Mouse (Mus musculus) hindbrain, embryonic 13.5 days (tissue): ENCODE measurements at regions not wholly inside any gene's neighbourhood (a gene's known extent, or its start where the extent isn't known, plus 50 kb on each side); places are given as distances from the start of the nearest gene placed in this dataset.

Experiments
- ATAC-seq: fragments of 200-750 bp; cut with Nextera tagmentation; 2 replicates; pipeline ENCODE4 v1.8.0; 2017; ENCODE audit warnings: moderate TSS enrichment; ENCODE audit not compliant: low FRiP score
- H3K27ac ChIP-seq: fragments of 300-500 bp; sonication (generic); 2 replicates; pipeline ENCODE4 v1.5.1; 2015; ENCODE audit warnings: inconsistent platforms, mild to moderate bottlenecking, moderate library complexity
- H3K27me3 ChIP-seq: fragments of 300-500 bp; sonication (generic); 2 replicates; pipeline ENCODE4 v1.6.1; 2015; ENCODE audit warnings: mild to moderate bottlenecking, inconsistent platforms
- H3K36me3 ChIP-seq: fragments of 300-500 bp; sonication (generic); 2 replicates; pipeline ENCODE4 v1.6.1; 2015; ENCODE audit warnings: mild to moderate bottlenecking, inconsistent platforms
- H3K4me1 ChIP-seq: fragments of 300-500 bp; sonication (generic); replicated peaks from 2 replicates; pipeline ENCODE4 v1.6.1; 2015; ENCODE audit warnings: inconsistent platforms
- H3K4me2 ChIP-seq: fragments of 300-500 bp; sonication (generic); 2 replicates; pipeline ENCODE4 v1.6.1; 2015; ENCODE audit warnings: inconsistent platforms, mild to moderate bottlenecking, moderate library complexity
- H3K4me3 ChIP-seq: fragments of 300-500 bp; sonication (generic); 2 replicates; pipeline ENCODE4 v1.5.1; 2015; ENCODE audit warnings: mild to moderate bottlenecking, inconsistent platforms
- H3K9ac ChIP-seq: fragments of 300-500 bp; sonication (generic); 2 replicates; pipeline ENCODE4 v1.6.1; 2015; ENCODE audit warnings: mild to moderate bottlenecking, inconsistent platforms
- H3K9me3 ChIP-seq: fragments of 300-500 bp; sonication (generic); 2 replicates; pipeline ENCODE4 v1.6.1; 2016; ENCODE audit warnings: inconsistent platforms
- WGBS: fragments of 180-500 bp; shearing (Covaris S2); methylation state at CpG from one replicate; pipeline ENCODE4 v1.1.7; 2015; 5-methylcytosine and 5-hydroxymethylcytosine counted together

GRCm38 (mm10) chr4:54071951-54072350, 246.1 kb downstream of the Tmem38b start:
- no peaks in the 10 kb centered on the region for H3K36me3 ChIP-seq
- WGBS, result 40% methylated on average over 4 of the region's 4 CpGs
- peaks cover 13% of the 10 kb centered on the region for H3K4me1 ChIP-seq
- no peak for ATAC-seq
- no peaks in the 10 kb centered on the region for H3K27me3 ChIP-seq
- H3K4me2 ChIP-seq, result no peak overlapping the region
- H3K9me3 ChIP-seq, result peaks cover 9% of the 10 kb centered on the region; the same call in 1 of the 2 replicates
- no peak overlapping the region for H3K4me3 ChIP-seq
- H3K27ac ChIP-seq, result no peak overlapping the region
- no peak overlapping the region for H3K9ac ChIP-seq

GRCm38 (mm10) chr4:54072482-54072881, 246.6 kb downstream of the Tmem38b start:
- H3K9ac ChIP-seq, result no peak overlapping the region
- peaks cover 9% of the 10 kb centered on the region; the same call in 1 of the 2 replicates for H3K9me3 ChIP-seq
- no peaks in the 10 kb centered on the region for H3K36me3 ChIP-seq
- no peak overlapping the region for H3K4me2 ChIP-seq
- 18% methylated on average over 3 of the region's 3 CpGs for WGBS
- no peak for ATAC-seq
- H3K27ac ChIP-seq, result peak overlapping the region; percentile 58; the same call in 1 of the 2 replicates
- H3K27me3 ChIP-seq, result no peaks in the 10 kb centered on the region
- peaks cover 13% of the 10 kb centered on the region for H3K4me1 ChIP-seq
- H3K4me3 ChIP-seq, result no peak overlapping the region

GRCm38 (mm10) chr4:54072932-54073331, 247.1 kb downstream of the Tmem38b start:
- ATAC-seq, result peak; percentile 82; the same call in 1 of the 2 replicates
- Histone ChIP-seq H3K4me3 (no peak overlapping the region), H3K27me3 (no peaks in the 10 kb centered on the region), H3K4me2 (peak overlapping the region; percentile 23; the same call in 1 of the 2 replicates), H3K9ac (no peak overlapping the region), H3K4me1 (peaks cover 13% of the 10 kb centered on the region), H3K9me3 (peaks cover 9% of the 10 kb centered on the region; the same call in 1 of the 2 replicates), H3K36me3 (no peaks in the 10 kb centered on the region), H3K27ac (peak overlapping the region; percentile 58; the same call in 1 of the 2 replicates)
- 5% methylated on average over 10 of the region's 10 CpGs for WGBS

GRCm38 (mm10) chr4:54073483-54073882, 247.6 kb downstream of the Tmem38b start:
- Histone ChIP-seq H3K9me3 (peaks cover 9% of the 10 kb centered on the region; the same call in 1 of the 2 replicates), H3K27ac (peak overlapping the region; percentile 13; the same call in 1 of the 2 replicates), H3K27me3 (no peaks in the 10 kb centered on the region), H3K36me3 (no peaks in the 10 kb centered on the region), H3K9ac (no peak overlapping the region), H3K4me1 (peaks cover 13% of the 10 kb centered on the region), H3K4me3 (no peak overlapping the region), H3K4me2 (peak overlapping the region; percentile 23; the same call in 1 of the 2 replicates)
- 26% methylated on average over 7 of the region's 7 CpGs for WGBS
- ATAC-seq, result no peak

- Histone ChIP-seq H3K9me3 (peaks cover 7% of the 10 kb centered on the region; the same call in 1 of the 2 replicates), H3K4me2 (no peak overlapping the region), H3K4me1 (peaks cover 13% of the 10 kb centered on the region), H3K36me3 (no peaks in the 10 kb centered on the region), H3K4me3 (no peak overlapping the region), H3K9ac (no peak overlapping the region), H3K27ac (no peak overlapping the region), H3K27me3 (no peaks in the 10 kb centered on the region)
- 54% methylated on average over 5 of the region's 5 CpGs for WGBS
- ATAC-seq, result no peak; the same call in 1 of the 2 replicates
Observed at GRCm38 (mm10) chr4:54074226-54074625, 248.4 kb downstream of the Tmem38b start.

GRCm38 (mm10) chr4:54080526-54080925, 254.7 kb downstream of the Tmem38b start:
- H3K27me3 ChIP-seq, result no peaks in the 10 kb centered on the region

GRCm38 (mm10) chr4:54081411-54081810, 255.6 kb downstream of the Tmem38b start:
- WGBS, result 82% methylated on average over 5 of the region's 5 CpGs
- Histone ChIP-seq H3K9me3 (no peaks in the 10 kb centered on the region), H3K9ac (no peak overlapping the region), H3K4me1 (0 out of 2 replicates have a peak, but pooled peaks cover 3% of the 10 kb centered on the region), H3K4me2 (no peak overlapping the region), H3K4me3 (no peak overlapping the region), H3K27me3 (no peaks in the 10 kb centered on the region), H3K36me3 (no peaks in the 10 kb centered on the region), H3K27ac (no peak overlapping the region)
- ATAC-seq, result no peak

More at GRCm38 (mm10) chr4:54080526-54080925, 254.7 kb downstream of the Tmem38b start:
- H3K9me3 ChIP-seq, result no peaks in the 10 kb centered on the region
- no peak overlapping the region for H3K4me2 ChIP-seq
- H3K4me3 ChIP-seq, result no peak overlapping the region
- H3K36me3 ChIP-seq, result no peaks in the 10 kb centered on the region
- 0 out of 2 replicates have a peak, but pooled peaks cover 3% of the 10 kb centered on the region for H3K4me1 ChIP-seq
- ATAC-seq, result no peak
- WGBS, result 49% methylated on average over 9 of the region's 9 CpGs
- H3K9ac ChIP-seq, result no peak overlapping the region
- no peak overlapping the region for H3K27ac ChIP-seq

GRCm38 (mm10) chr4:54084747-54085146, 258.9 kb downstream of the Tmem38b start:
- H3K4me3 ChIP-seq, result no peak overlapping the region
- H3K36me3 ChIP-seq, result no peaks in the 10 kb centered on the region
- no peak overlapping the region for H3K4me2 ChIP-seq
- no peak overlapping the region for H3K9ac ChIP-seq
- no peaks in the 10 kb centered on the region for H3K9me3 ChIP-seq
- no peak overlapping the region for H3K27ac ChIP-seq
- no peaks in the 10 kb centered on the region for H3K27me3 ChIP-seq
- ATAC-seq, result no peak
- 0 out of 2 replicates have a peak, but pooled peaks cover 3% of the 10 kb centered on the region for H3K4me1 ChIP-seq
- WGBS, result 93% methylated on average over 6 of the region's 6 CpGs

- Histone ChIP-seq H3K4me3 (no peak overlapping the region), H3K4me1 (no peaks in the 10 kb centered on the region), H3K27ac (no peak overlapping the region), H3K27me3 (no peaks in the 10 kb centered on the region), H3K36me3 (no peaks in the 10 kb centered on the region), H3K9ac (no peak overlapping the region), H3K9me3 (no peaks in the 10 kb centered on the region), H3K4me2 (no peak overlapping the region)
- no peak for ATAC-seq
- WGBS, result 91% methylated on average over 7 of the region's 7 CpGs
Observed at GRCm38 (mm10) chr4:54094285-54094997, 268.6 kb downstream of the Tmem38b start.

- no peaks in the 10 kb centered on the region for H3K27me3 ChIP-seq
- H3K4me1 ChIP-seq, result no peaks in the 10 kb centered on the region
- H3K27ac ChIP-seq, result no peak overlapping the region
- 63% methylated on average over 4 of the region's 4 CpGs for WGBS
- H3K9ac ChIP-seq, result no peak overlapping the region
- H3K9me3 ChIP-seq, result no peaks in the 10 kb centered on the region
- H3K36me3 ChIP-seq, result no peaks in the 10 kb centered on the region
- H3K4me2 ChIP-seq, result no peak overlapping the region
- ATAC-seq, result no peak
- H3K4me3 ChIP-seq, result no peak overlapping the region
Observed at GRCm38 (mm10) chr4:54095200-54095930, 269.5 kb downstream of the Tmem38b start.

GRCm38 (mm10) chr4:54097543-54097942, 271.7 kb downstream of the Tmem38b start:
- H3K27me3 ChIP-seq, result no peaks in the 10 kb centered on the region
- no peak overlapping the region for H3K9ac ChIP-seq
- no peak overlapping the region for H3K27ac ChIP-seq
- no peaks in the 10 kb centered on the region for H3K4me1 ChIP-seq
- no peak overlapping the region for H3K4me2 ChIP-seq
- 91% methylated on average over 2 of the region's 2 CpGs for WGBS
- H3K36me3 ChIP-seq, result no peaks in the 10 kb centered on the region
- H3K9me3 ChIP-seq, result no peaks in the 10 kb centered on the region
- H3K4me3 ChIP-seq, result no peak overlapping the region
- no peak for ATAC-seq

GRCm38 (mm10) chr4:54100282-54100681, 274.4 kb downstream of the Tmem38b start:
- no peak overlapping the region for H3K4me2 ChIP-seq
- no peak for ATAC-seq
- H3K27ac ChIP-seq, result no peak overlapping the region
- no peak overlapping the region for H3K9ac ChIP-seq
- no peaks in the 10 kb centered on the region for H3K4me1 ChIP-seq
- H3K9me3 ChIP-seq, result no peaks in the 10 kb centered on the region
- no peak overlapping the region for H3K4me3 ChIP-seq
- H3K27me3 ChIP-seq, result no peaks in the 10 kb centered on the region
- H3K36me3 ChIP-seq, result no peaks in the 10 kb centered on the region
